Mouse (Mus musculus) left cerebral cortex, adult 9 months (tissue): Measurements from ENCODE around the gene Gm45618.

Experiments
- DNase-seq, 2 experiments: peaks; one replicate each; pipeline ENCODE4 v3.0.0; 2022; ENCODE audit warnings: low spot score in 2 of 2

The Gm45618 gene

GRCm38 (mm10) chr7:142094301-142095143 lies 26.0 kb downstream of the Gm45618 start:
- peak in 1 of 2 experiments; percentile 71 for DNase-seq

- DNase-seq = no peak
Observed at GRCm38 (mm10) chr7:142093696-142094240, 26.8 kb downstream of the Gm45618 start.

GRCm38 (mm10) chr7:142092991-142093390 lies 27.5 kb downstream of the Gm45618 start:
- DNase-seq = no peak

- peak in 1 of 2 experiments; percentile 50 for DNase-seq
Observed at GRCm38 (mm10) chr7:142091848-142092247, 28.7 kb downstream of the Gm45618 start.

GRCm38 (mm10) chr7:142089648-142090447 lies 30.7 kb downstream of the Gm45618 start:
- DNase-seq = no peak

GRCm38 (mm10) chr7:142088886-142089285 lies 31.6 kb downstream of the Gm45618 start:
- DNase-seq = peak in 1 of 2 experiments; percentile 65

GRCm38 (mm10) chr7:142087069-142087652 lies 33.4 kb downstream of the Gm45618 start:
- no peak for DNase-seq

GRCm38 (mm10) chr7:142086159-142086905 lies 34.2 kb downstream of the Gm45618 start:
- DNase-seq = no peak

- peak in 1 of 2 experiments; percentile 57 for DNase-seq
Observed at GRCm38 (mm10) chr7:142084820-142085219, 35.7 kb downstream of the Gm45618 start.

GRCm38 (mm10) chr7:142084395-142084794 lies 36.1 kb downstream of the Gm45618 start:
- no peak for DNase-seq

- no peak for DNase-seq
Observed at GRCm38 (mm10) chr7:142083588-142084317, 36.8 kb downstream of the Gm45618 start.

GRCm38 (mm10) chr7:142082607-142083006 lies 37.9 kb downstream of the Gm45618 start:
- DNase-seq = no peak

GRCm38 (mm10) chr7:142082179-142082578 lies 38.4 kb downstream of the Gm45618 start:
- DNase-seq = no peak

- no peak for DNase-seq
Observed at GRCm38 (mm10) chr7:142081736-142082135, 38.8 kb downstream of the Gm45618 start.

GRCm38 (mm10) chr7:142080876-142081275 lies 39.7 kb downstream of the Gm45618 start:
- DNase-seq = no peak

GRCm38 (mm10) chr7:142079365-142079764 lies 41.2 kb downstream of the Gm45618 start:
- DNase-seq = no peak

- no peak for DNase-seq
Observed at GRCm38 (mm10) chr7:142077138-142077537, 43.4 kb downstream of the Gm45618 start.

GRCm38 (mm10) chr7:142074146-142074886 lies 46.2 kb downstream of the Gm45618 start:
- DNase-seq = no peak

GRCm38 (mm10) chr7:142071717-142072116 lies 48.8 kb downstream of the Gm45618 start:
- DNase-seq = no peak

- DNase-seq = no peak
Observed at GRCm38 (mm10) chr7:142071212-142071578, 49.3 kb downstream of the Gm45618 start.
